Mouse (Mus musculus) heart, embryonic 14.5 days (tissue): ENCODE data around the gene Nifk. TPM values are rescaled to one million over a fixed set of nuclear protein-coding genes. Genes with fewer than 3 reads are reported as not detected.

ENCODE experiments used
- ATAC-seq: fragments of 200-750 bp; cut with Nextera tagmentation; 2 replicates; pipeline ENCODE4 v1.8.0; 2017; ENCODE audit warnings: low read depth, moderate TSS enrichment; ENCODE audit not compliant: insufficient number of reproducible peaks, insufficient read depth, low FRiP score
- H3K27ac ChIP-seq, 2 experiments: fragments of 200-500 bp in 1 of 2; fragments of 300-500 bp in 1 of 2; sonication (generic) in 1 of 2; replicated peaks in 1 of 2; 2 replicates each; pipeline ENCODE4 v1.5.1; 2012 to 2014; ENCODE audit warnings: low read depth in 2 of 2, low read length in 2 of 2, control low read depth in 1 of 2, mild to moderate bottlenecking in 1 of 2, mixed read lengths in 1 of 2; ENCODE audit not compliant: control insufficient read depth in 1 of 2, insufficient read depth in 1 of 2
- H3K27me3 ChIP-seq: fragments of 300-500 bp; sonication (generic); 2 replicates; pipeline ENCODE4 v1.6.1; 2014; ENCODE audit warnings: mild to moderate bottlenecking, low read length, control low read depth; ENCODE audit not compliant: control insufficient read depth, insufficient read depth
- H3K36me3 ChIP-seq: fragments of 300-500 bp; sonication (generic); 2 replicates; pipeline ENCODE4 v1.6.1; 2014; ENCODE audit warnings: mild to moderate bottlenecking, control low read depth, low read length, mixed read lengths; ENCODE audit not compliant: control insufficient read depth, insufficient read depth
- H3K4me1 ChIP-seq, 2 experiments: fragments of 200-500 bp in 1 of 2; fragments of 300-500 bp in 1 of 2; sonication (generic) in 1 of 2; 2 replicates each; pipeline ENCODE4 v1.6.1; 2012 to 2014; ENCODE audit warnings: low read length in 2 of 2, control low read depth in 1 of 2, mixed read lengths in 1 of 2; ENCODE audit not compliant: control insufficient read depth in 2 of 2, insufficient read depth in 2 of 2
- H3K4me2 ChIP-seq: fragments of 300-500 bp; sonication (generic); 2 replicates; pipeline ENCODE4 v1.6.1; 2014; ENCODE audit warnings: mild to moderate bottlenecking, low read length
- H3K4me3 ChIP-seq, 2 experiments: fragments of 200-500 bp in 1 of 2; fragments of 300-500 bp in 1 of 2; sonication (generic) in 1 of 2; 2 replicates each; pipeline ENCODE4 v1.5.1; 2012 to 2014; ENCODE audit warnings: low read length in 2 of 2, mild to moderate bottlenecking in 2 of 2, control low read depth in 1 of 2, low read depth in 1 of 2, moderate library complexity in 1 of 2; ENCODE audit not compliant: control insufficient read depth in 1 of 2, insufficient read depth in 1 of 2
- H3K9ac ChIP-seq: fragments of 300-500 bp; sonication (generic); 2 replicates; pipeline ENCODE4 v1.6.1; 2014; ENCODE audit warnings: mild to moderate bottlenecking, low read length
- H3K9me3 ChIP-seq: fragments of 300-500 bp; sonication (generic); 2 replicates; pipeline ENCODE4 v1.6.1; 2016; ENCODE audit warnings: low read length, control low read depth; ENCODE audit not compliant: control insufficient read depth
- WGBS: fragments of 180-500 bp; shearing (Covaris S2); extraction: QIAGEN DNeasy Blood & Tissue Kit; methylation state at CpG from one replicate; pipeline ENCODE4 v1.1.7; 2014; 5-methylcytosine and 5-hydroxymethylcytosine counted together
- polyA plus RNA-seq: library from polyadenylated mRNA; unstranded; fragments of >200 nt; fragmentation: Nextera tagmentation; extraction: Ambion mirVana; gene quantifications from 2 replicates; pipeline ENCODE4 v1.2.1, GENCODE M21; 2014

Gene Nifk
- polyA plus RNA-seq = 42.6 and 44.0 TPM in 2 replicates

DNA sequence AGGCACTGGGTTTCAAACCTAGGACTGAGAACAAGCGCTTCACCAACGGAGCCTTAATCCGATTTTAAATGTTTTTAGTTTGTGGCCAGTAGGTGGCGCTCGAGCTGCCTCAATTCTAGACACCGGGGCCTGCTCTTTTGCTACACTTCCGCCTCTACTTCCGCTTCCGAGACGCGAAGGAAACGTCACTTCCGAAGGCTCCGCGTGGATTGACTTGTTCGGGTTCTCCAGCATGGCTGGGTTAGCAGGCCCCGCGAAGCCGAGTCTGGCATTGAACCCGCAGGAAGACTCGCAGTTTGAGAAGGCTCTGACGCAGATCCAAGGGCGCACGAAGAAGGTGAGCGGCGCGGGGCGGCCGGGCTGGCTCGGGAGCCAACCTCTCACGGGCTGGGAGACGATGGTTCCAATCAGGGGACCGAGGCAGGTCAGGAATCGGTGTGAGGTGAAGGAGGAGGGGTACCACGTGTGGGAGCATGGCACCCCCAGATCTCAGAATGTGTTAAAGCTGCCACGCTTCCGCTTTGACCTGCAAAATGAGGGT, at the start of gene Nifk:
Gene Nifk (plus strand): TSS at position 179 of the 541 bp plus-strand sequence.
- H3K9ac ChIP-seq = peak within 1 kb of the TSS; percentile 93
- H3K9me3 ChIP-seq = no peaks in the 10 kb centered on the region
- H3K4me2 ChIP-seq = peak within 1 kb of the TSS; percentile 86
- no peaks in the 10 kb centered on the region for H3K27me3 ChIP-seq
- peak within 1 kb of the TSS; percentile 74 to 92 for H3K4me3 ChIP-seq
- peaks cover 31% of the 10 kb centered on the region for H3K36me3 ChIP-seq
- WGBS = under 1% methylated on average over 37 of the region's 37 CpGs
- peak; percentile 90 for ATAC-seq
- H3K4me1 ChIP-seq = peaks cover 7 to 8% of the 10 kb centered on the region in 2 experiments
- H3K27ac ChIP-seq = peak within 1 kb of the TSS; percentile 0 to 55; a peak in 1 of 4 replicates

DNA sequence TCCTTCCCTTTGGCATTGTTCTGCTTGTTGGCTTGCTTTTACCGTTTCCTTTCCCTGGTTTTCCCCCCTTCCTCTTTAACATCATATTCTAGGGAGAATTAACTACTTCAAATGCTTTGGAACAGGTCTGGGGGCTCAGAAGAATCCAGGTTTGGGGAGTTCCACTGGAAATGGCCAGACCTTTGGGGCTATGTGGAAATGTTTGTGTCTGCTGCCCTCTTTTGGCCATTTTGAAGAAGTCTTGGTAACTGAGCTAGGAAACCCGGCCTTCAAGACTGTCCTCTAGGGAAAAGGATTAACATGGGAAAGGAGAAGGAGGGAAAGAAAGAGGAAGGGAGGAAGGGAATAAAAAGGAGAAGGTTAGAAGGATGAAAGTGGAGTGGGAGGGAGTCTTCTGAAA, 46.5 kb upstream of the Nifk start:
- no peaks in the 10 kb centered on the region for H3K4me1 ChIP-seq

DNA sequence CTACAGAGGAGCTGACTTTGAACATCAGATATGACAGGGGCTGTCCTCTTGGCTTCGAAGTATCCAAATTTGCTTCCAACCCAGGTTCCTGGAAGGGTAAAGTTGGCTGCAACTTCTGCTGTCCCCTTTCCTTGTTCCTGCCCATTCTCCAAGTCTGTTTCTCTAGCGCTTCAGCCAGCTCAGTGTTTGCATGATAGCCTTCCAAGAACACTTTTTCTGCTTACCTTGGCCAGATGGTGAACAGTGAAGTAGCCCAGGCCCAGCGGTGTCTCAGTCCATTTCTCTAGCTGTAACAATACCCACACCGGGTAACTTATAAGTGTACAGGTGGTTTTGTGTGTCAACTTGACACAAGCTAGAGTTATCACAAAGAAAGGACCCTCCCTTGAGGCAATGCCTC, 29.3 kb upstream of the Nifk start:
- ATAC-seq = no peak
- peaks cover 21% of the 10 kb centered on the region for H3K36me3 ChIP-seq
- no peak overlapping the region for H3K4me2 ChIP-seq
- no peaks in the 10 kb centered on the region for H3K9me3 ChIP-seq
- H3K27ac ChIP-seq = no peak overlapping the region
- no peaks in the 10 kb centered on the region for H3K4me1 ChIP-seq
- H3K9ac ChIP-seq = no peak overlapping the region
- 86% methylated on average over 4 of the region's 4 CpGs for WGBS
- no peaks in the 10 kb centered on the region for H3K27me3 ChIP-seq
- H3K4me3 ChIP-seq = no peak overlapping the region

More for the DNA sequence above, 46.5 kb upstream of the Nifk start:
- Histone ChIP-seq H3K4me2 (no peak overlapping the region), H3K4me3 (no peak overlapping the region), H3K9me3 (no peaks in the 10 kb centered on the region), H3K36me3 (no peaks in the 10 kb centered on the region), H3K27me3 (no peaks in the 10 kb centered on the region), H3K27ac (no peak overlapping the region), H3K9ac (no peak overlapping the region)
- 18% methylated on average over 2 of the region's 2 CpGs for WGBS
- no peak for ATAC-seq

DNA sequence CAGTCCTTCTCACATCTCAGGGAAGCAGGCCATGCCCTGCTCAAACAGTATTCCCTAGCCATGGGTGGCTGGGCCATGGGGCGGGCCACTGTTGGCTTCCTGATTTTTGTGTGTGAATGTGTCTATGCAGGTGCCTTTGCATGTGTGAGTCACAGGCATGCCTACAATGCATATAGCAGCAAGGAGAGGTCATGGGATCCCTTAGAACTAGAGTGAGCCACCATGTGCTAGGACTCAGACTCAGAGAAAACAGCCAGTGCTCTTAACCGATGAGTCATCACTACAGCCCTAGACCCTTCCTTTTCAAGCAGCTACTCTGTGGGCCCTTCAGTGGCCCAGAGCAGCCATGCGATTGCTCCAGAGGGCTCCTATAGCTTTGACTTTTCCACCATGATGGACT, 27.4 kb upstream of the Nifk start:
- H3K9ac ChIP-seq = no peak overlapping the region
- H3K4me3 ChIP-seq = no peak overlapping the region
- no peak for ATAC-seq
- peaks cover 40% of the 10 kb centered on the region for H3K36me3 ChIP-seq
- no peak overlapping the region for H3K4me2 ChIP-seq
- H3K27ac ChIP-seq = no peak overlapping the region
- no peaks in the 10 kb centered on the region for H3K9me3 ChIP-seq
- H3K4me1 ChIP-seq = no peaks in the 10 kb centered on the region
- H3K27me3 ChIP-seq = no peaks in the 10 kb centered on the region
- WGBS = 94% methylated on average over 3 of the region's 3 CpGs

DNA sequence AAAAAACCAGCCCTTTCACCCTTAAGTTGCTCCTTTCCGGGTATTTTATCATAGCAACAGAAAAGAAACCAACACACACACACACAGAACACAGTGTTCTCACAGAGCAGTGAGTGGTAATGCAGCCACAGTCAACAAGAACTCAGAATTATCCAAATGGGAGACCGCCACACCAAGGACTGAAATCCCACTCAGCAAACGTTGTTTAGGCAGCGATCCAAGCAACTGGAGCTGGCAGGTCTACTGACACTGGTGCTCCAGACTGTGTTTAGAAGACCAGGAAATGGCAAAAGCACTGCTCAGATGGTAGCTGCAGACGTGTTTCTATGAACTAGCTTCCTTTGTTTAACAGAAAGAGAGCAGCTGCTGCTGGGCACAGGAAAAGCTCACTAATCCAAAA, 26.8 kb upstream of the Nifk start:
- Histone ChIP-seq H3K4me1 (no peaks in the 10 kb centered on the region), H3K4me3 (no peak overlapping the region), H3K4me2 (no peak overlapping the region), H3K9me3 (no peaks in the 10 kb centered on the region), H3K9ac (no peak overlapping the region), H3K36me3 (peaks cover 46% of the 10 kb centered on the region), H3K27ac (no peak overlapping the region), H3K27me3 (no peaks in the 10 kb centered on the region)
- no peak for ATAC-seq
- 80% methylated on average over 5 of the region's 5 CpGs for WGBS

DNA sequence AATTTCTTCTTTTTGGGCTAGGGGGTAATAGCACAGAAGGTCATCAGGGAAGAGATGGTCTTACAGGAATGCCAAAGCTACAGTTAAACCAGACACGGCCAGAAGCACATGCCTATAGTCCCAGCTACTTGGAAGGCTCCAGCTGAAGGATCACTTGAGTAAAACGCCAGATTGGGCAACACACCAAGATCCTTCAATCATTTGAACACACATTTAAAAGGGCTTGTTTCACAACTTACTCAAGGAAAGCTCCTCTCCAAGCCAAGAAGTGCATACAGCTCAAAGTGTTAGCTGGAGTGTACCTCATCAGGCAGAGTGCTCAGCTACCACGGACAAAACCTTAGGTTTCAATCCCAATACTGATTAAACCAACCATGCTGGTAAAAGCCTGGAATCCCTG, 25.0 kb upstream of the Nifk start:
- Histone ChIP-seq H3K4me1 (no peaks in the 10 kb centered on the region), H3K4me3 (no peak overlapping the region), H3K27ac (no peak overlapping the region), H3K36me3 (peaks cover 65% of the 10 kb centered on the region), H3K4me2 (no peak overlapping the region), H3K27me3 (no peaks in the 10 kb centered on the region), H3K9me3 (no peaks in the 10 kb centered on the region), H3K9ac (no peak overlapping the region)
- no peak for ATAC-seq
- 82% methylated on average over 3 of the region's 3 CpGs for WGBS

DNA sequence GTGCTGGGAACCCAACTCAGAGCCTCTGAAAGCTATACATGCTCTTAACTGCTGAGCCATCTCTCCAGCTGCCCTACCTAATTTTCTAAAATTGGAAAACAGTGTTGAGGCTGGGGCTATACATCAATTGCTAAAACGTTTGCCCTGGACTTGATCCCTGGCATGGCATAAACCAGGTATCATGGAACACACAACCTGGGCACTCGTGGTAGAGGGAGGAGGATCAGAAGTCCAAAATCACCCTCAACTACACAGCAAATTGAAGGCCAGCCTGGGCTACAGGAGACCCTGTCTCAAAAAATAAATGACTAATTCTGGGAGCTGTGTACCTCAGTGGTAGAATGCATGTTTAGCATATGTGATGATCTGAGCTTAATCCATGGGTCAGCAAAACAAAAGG, 23.9 kb upstream of the Nifk start:
- Histone ChIP-seq H3K9me3 (no peaks in the 10 kb centered on the region), H3K27me3 (no peaks in the 10 kb centered on the region), H3K9ac (no peak overlapping the region), H3K4me2 (no peak overlapping the region), H3K36me3 (peaks cover 75% of the 10 kb centered on the region), H3K4me3 (no peak overlapping the region), H3K27ac (no peak overlapping the region), H3K4me1 (no peaks in the 10 kb centered on the region)
- ATAC-seq = no peak
- 89% methylated on average over 2 of the region's 2 CpGs for WGBS
